Mouse (Mus musculus): ENCODE data around the gene Elf1. TPM values are rescaled to one million over a fixed set of nuclear protein-coding genes. Genes with fewer than 3 reads are reported as not detected.

The Elf1 gene
- polyA plus RNA-seq, 2 experiments, result 15.3 to 15.8 TPM

DNA sequence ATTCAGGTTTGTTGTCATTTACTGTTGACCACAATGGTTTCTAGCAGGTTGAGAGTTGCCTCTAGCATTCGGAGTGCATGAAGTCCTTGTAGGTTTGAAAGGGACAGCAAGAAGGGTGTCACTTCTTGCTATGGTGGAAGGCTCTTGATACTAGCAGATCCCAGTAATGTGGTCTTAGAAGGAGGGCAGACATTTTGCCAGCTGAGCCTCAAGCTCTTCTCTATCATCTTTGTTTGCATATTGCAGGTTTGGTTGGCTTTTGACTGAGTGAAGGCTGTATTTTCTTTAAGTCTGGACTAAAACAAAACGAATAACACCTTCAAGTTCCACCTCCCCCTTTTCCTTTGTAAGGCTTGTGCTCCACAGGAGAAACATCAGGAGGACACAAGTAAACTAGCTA is 35.8 kb downstream of the Elf1 start:
- WGBS, result 73% methylated on average over 2 of the region's 2 CpGs
- no peak for TF ChIP-seq POLR2A (IDR thresholded peaks at IDR 0.05; ENCODE audit: borderline replicate concordance, extremely low read depth, insufficient read depth, insufficient read length)
- Histone ChIP-seq H3K27me3 (ENCODE audit: control insufficient read depth, insufficient read depth, low read length) (no peaks in the 10 kb centered on the region), H3K4me2 (replicated peaks; ENCODE audit: low read depth, low read length, severe bottlenecking) (no peak overlapping the region), H3K27ac (replicated peaks; ENCODE audit: low read depth, low read length) (no peak overlapping the region), H3K9me3 (ENCODE audit: control insufficient read depth, low read length) (no peaks in the 10 kb centered on the region), H3K4me3 (replicated peaks; ENCODE audit: low read length) (no peak overlapping the region), H3K4me1 (ENCODE audit: control insufficient read depth, insufficient read depth, low read length) (peaks cover 4% of the 10 kb centered on the region), H3K36me3 (ENCODE audit: control insufficient read depth, insufficient read depth, low read length) (no peaks in the 10 kb centered on the region), H3K9ac (ENCODE audit: low read depth, low read length, severe bottlenecking) (no peak overlapping the region)
- no peak for ATAC-seq (ENCODE audit: low FRiP score, low read depth)
- no peak for DNase-seq (ENCODE audit: low spot score)

GRCm38 (mm10) chr14:79517185-79517740 is 36.3 kb downstream of the Elf1 start:
- no peaks in the 10 kb centered on the region for H3K36me3 ChIP-seq (ENCODE audit: control insufficient read depth, insufficient read depth, low read length)
- no peak overlapping the region for H3K27ac ChIP-seq (replicated peaks; ENCODE audit: low read depth, low read length)
- ATAC-seq (ENCODE audit: low FRiP score, low read depth) (no peak), DNase-seq (ENCODE audit: low spot score) (no peak)
- no peak overlapping the region for H3K9ac ChIP-seq (ENCODE audit: low read depth, low read length, severe bottlenecking)
- no peak overlapping the region for H3K4me2 ChIP-seq (replicated peaks; ENCODE audit: low read depth, low read length, severe bottlenecking)
- peaks cover 4% of the 10 kb centered on the region for H3K4me1 ChIP-seq (ENCODE audit: control insufficient read depth, insufficient read depth, low read length)
- TF ChIP-seq POLR2A (IDR thresholded peaks at IDR 0.05; ENCODE audit: borderline replicate concordance, extremely low read depth, insufficient read depth, insufficient read length), result no peak
- WGBS, result 78% methylated on average over 8 of the region's 8 CpGs
- no peaks in the 10 kb centered on the region for H3K9me3 ChIP-seq (ENCODE audit: control insufficient read depth, low read length)
- H3K27me3 ChIP-seq (ENCODE audit: control insufficient read depth, insufficient read depth, low read length), result no peaks in the 10 kb centered on the region
- H3K4me3 ChIP-seq (replicated peaks; ENCODE audit: low read length), result no peak overlapping the region

GRCm38 (mm10) chr14:79518123-79518522 is 37.1 kb downstream of the Elf1 start:
- H3K36me3 ChIP-seq (ENCODE audit: control insufficient read depth, insufficient read depth, low read length), result no peaks in the 10 kb centered on the region
- ATAC-seq (ENCODE audit: low FRiP score, low read depth) (no peak), DNase-seq (ENCODE audit: low spot score) (no peak)
- no peak overlapping the region for H3K9ac ChIP-seq (ENCODE audit: low read depth, low read length, severe bottlenecking)
- H3K27me3 ChIP-seq (ENCODE audit: control insufficient read depth, insufficient read depth, low read length), result no peaks in the 10 kb centered on the region
- no peak for TF ChIP-seq POLR2A (IDR thresholded peaks at IDR 0.05; ENCODE audit: borderline replicate concordance, extremely low read depth, insufficient read depth, insufficient read length)
- H3K4me2 ChIP-seq (replicated peaks; ENCODE audit: low read depth, low read length, severe bottlenecking), result no peak overlapping the region
- H3K4me3 ChIP-seq (replicated peaks; ENCODE audit: low read length), result no peak overlapping the region
- 62% methylated on average over 2 of the region's 2 CpGs for WGBS
- no peaks in the 10 kb centered on the region for H3K9me3 ChIP-seq (ENCODE audit: control insufficient read depth, low read length)
- H3K27ac ChIP-seq (replicated peaks; ENCODE audit: low read depth, low read length), result no peak overlapping the region
- peaks cover 4% of the 10 kb centered on the region for H3K4me1 ChIP-seq (ENCODE audit: control insufficient read depth, insufficient read depth, low read length)

GRCm38 (mm10) chr14:79518761-79519662 is 38.0 kb downstream of the Elf1 start:
- WGBS, result 56% methylated on average over 19 of the region's 19 CpGs
- H3K4me1 ChIP-seq (ENCODE audit: control insufficient read depth, insufficient read depth, low read length), result peaks cover 4% of the 10 kb centered on the region
- H3K36me3 ChIP-seq (ENCODE audit: control insufficient read depth, insufficient read depth, low read length), result no peaks in the 10 kb centered on the region
- H3K4me2 ChIP-seq (replicated peaks; ENCODE audit: low read depth, low read length, severe bottlenecking), result no peak overlapping the region
- DNase-seq (ENCODE audit: low spot score) (no peak), ATAC-seq (ENCODE audit: low FRiP score, low read depth) (no peak)
- no peaks in the 10 kb centered on the region for H3K27me3 ChIP-seq (ENCODE audit: control insufficient read depth, insufficient read depth, low read length)
- no peak for TF ChIP-seq POLR2A (IDR thresholded peaks at IDR 0.05; ENCODE audit: borderline replicate concordance, extremely low read depth, insufficient read depth, insufficient read length)
- no peak overlapping the region for H3K9ac ChIP-seq (ENCODE audit: low read depth, low read length, severe bottlenecking)
- H3K9me3 ChIP-seq (ENCODE audit: control insufficient read depth, low read length), result no peaks in the 10 kb centered on the region
- H3K4me3 ChIP-seq (replicated peaks; ENCODE audit: low read length), result no peak overlapping the region
- no peak overlapping the region for H3K27ac ChIP-seq (replicated peaks; ENCODE audit: low read depth, low read length)

GRCm38 (mm10) chr14:79519663-79519975 is 38.6 kb downstream of the Elf1 start:
- no peak overlapping the region for H3K4me3 ChIP-seq (replicated peaks; ENCODE audit: low read length)
- DNase-seq (ENCODE audit: low spot score), result no peak
- no peak overlapping the region for H3K27ac ChIP-seq (replicated peaks; ENCODE audit: low read depth, low read length)
- H3K9me3 ChIP-seq (ENCODE audit: control insufficient read depth, low read length), result no peaks in the 10 kb centered on the region
- H3K27me3 ChIP-seq (ENCODE audit: control insufficient read depth, insufficient read depth, low read length), result no peaks in the 10 kb centered on the region
- ATAC-seq (ENCODE audit: low FRiP score, low read depth), result no peak
- H3K36me3 ChIP-seq (ENCODE audit: control insufficient read depth, insufficient read depth, low read length), result no peaks in the 10 kb centered on the region
- 35% methylated on average over 1 of the region's 1 CpGs for WGBS
- no peak for TF ChIP-seq POLR2A (IDR thresholded peaks at IDR 0.05; ENCODE audit: borderline replicate concordance, extremely low read depth, insufficient read depth, insufficient read length)
- no peak overlapping the region for H3K9ac ChIP-seq (ENCODE audit: low read depth, low read length, severe bottlenecking)
- H3K4me2 ChIP-seq (replicated peaks; ENCODE audit: low read depth, low read length, severe bottlenecking), result no peak overlapping the region
- peaks cover 4% of the 10 kb centered on the region for H3K4me1 ChIP-seq (ENCODE audit: control insufficient read depth, insufficient read depth, low read length)
